In genomic region chr9:22086012-22086411, GRCm38 (mm10) we compare ENCODE assay signal across 1 mouse cellular context.
TF ChIP-seq lines count a peak whose summit lies in the region.

No protein-coding gene starts in this region.

TF ChIP-seq in MEL, 35 proteins besides CTCF, POLR2A, EP300 and RAD21 (continued from another document):
- TF ChIP-seq MYC (IDR thresholded peaks at IDR 0.05; ENCODE audit: low read depth, low read length) (0 out of 2 replicates have a peak, but pooled peaks have one; percentile 27), MXI1 (IDR thresholded peaks at IDR 0.05; ENCODE audit: low read depth, low read length) (no peak), ZKSCAN1 (IDR thresholded peaks at IDR 0.05; ENCODE audit: low read depth, low read length) (no peak)
